Mouse (Mus musculus): ENCODE measurements around the gene Arfrp1. TPM values are rescaled to one million over a fixed set of nuclear protein-coding genes. Genes with fewer than 3 reads are reported as not detected.

Arfrp1 gene
- total RNA-seq (2021) = 10 to 100 TPM; 54.3 to 54.9 TPM

- intact Hi-C loops (cut with DNase I) = no loop called here
- peak; percentile 78 for DNase-seq (ENCODE audit: low spot score)
These were observed at the start of gene Arfrp1, which contains the start of gene Zgpat for GRCm38 (mm10) chr2:181364860-181365596. Gene Arfrp1, minus strand, starts transcription at chr2:181365404. Gene Zgpat, plus strand, starts transcription at chr2:181364928.

DNA sequence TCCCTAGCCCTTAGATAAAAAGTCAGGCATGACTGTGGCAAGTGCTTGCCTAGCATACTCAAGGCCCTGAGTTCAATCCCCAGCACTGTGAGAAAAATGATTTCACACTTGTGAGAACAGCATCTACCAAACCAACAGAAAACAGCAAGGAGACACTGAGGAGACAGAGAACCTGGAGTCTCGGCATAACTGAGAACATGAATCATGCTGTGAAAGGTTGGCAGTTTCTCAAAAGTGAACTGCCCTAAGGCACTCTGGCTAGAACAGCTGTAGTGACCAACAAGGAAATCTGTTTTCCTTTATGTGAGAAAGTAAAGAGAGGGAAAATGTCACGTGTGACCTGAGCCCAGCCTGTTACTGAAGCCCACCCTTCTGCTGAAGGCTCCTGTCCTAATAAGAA, 47.9 kb upstream of the Arfrp1 start:
- no peak for DNase-seq (ENCODE audit: low spot score)
- intact Hi-C loops (cut with DNase I) = loop anchor here (5.0 kb wide), 2 partner anchors 154 to 169 kb away; partner anchors contain the start of gene Uckl1

- intact Hi-C loops (cut with DNase I) = loop anchor here (1.0 to 5.0 kb wide), 3 partner anchors 86 to 171 kb away; partner anchors contain the start of genes Tpd52l2 and Uckl1
- peak; percentile 35 for DNase-seq (ENCODE audit: low spot score)
These were observed 45.7 kb upstream of the Arfrp1 start for GRCm38 (mm10) chr2:181410760-181411473.

- DNase-seq (ENCODE audit: low spot score) = no peak
- intact Hi-C loops (cut with DNase I) = loop anchor here (5.0 kb wide), 2 partner anchors 158 to 173 kb away; partner anchors contain the start of gene Uckl1
These were observed 44.4 kb upstream of the Arfrp1 start for GRCm38 (mm10) chr2:181409643-181410042.

GRCm38 (mm10) chr2:181403722-181404121, 38.5 kb upstream of the Arfrp1 start:
- DNase-seq (ENCODE audit: low spot score) = no peak
- intact Hi-C loops (cut with DNase I) = no loop called here

- intact Hi-C loops (cut with DNase I) = no loop called here
- DNase-seq (ENCODE audit: low spot score) = no peak
These were observed 36.3 kb upstream of the Arfrp1 start for GRCm38 (mm10) chr2:181401497-181401896.

GRCm38 (mm10) chr2:181397207-181397761, 32.1 kb upstream of the Arfrp1 start:
- intact Hi-C loops (cut with DNase I) = no loop called here
- no peak for DNase-seq (ENCODE audit: low spot score)

GRCm38 (mm10) chr2:181394086-181394485, 28.9 kb upstream of the Arfrp1 start:
- intact Hi-C loops (cut with DNase I) = loop anchor here (5.0 kb wide), 1 partner anchor 203 kb away; the partner anchor contains the start of gene Samd10
- no peak for DNase-seq (ENCODE audit: low spot score)

DNA sequence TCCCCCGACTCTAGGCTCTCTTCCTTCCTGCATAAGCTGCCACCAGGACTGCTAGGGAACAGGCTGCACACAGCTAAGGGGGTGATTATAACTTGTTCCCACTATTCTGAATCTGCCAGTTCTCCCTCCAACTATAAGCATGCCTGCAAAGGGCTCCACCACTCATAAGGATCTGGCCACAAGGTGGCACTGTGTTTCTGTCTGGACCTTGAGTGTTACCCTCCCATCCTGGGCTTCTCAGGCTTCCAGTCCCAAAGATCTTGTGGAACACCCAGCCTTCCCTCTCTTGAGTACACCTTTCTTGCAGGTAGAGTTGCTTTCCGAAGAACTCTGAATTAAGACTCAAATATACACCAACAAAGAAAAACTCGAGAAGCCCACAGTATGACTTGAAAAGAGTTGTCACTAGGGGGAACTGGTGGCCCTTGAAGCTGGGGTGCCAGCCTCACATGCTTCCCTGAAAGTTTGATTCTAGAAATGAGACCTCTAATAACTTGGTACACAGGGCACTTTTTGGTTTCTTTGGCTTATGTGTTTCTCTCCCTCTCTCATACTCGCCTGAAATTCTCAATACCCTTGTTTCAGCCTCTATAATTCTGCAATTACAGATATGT, 27.5 kb upstream of the Arfrp1 start:
- DNase-seq (ENCODE audit: low spot score) = peak; percentile 48

GRCm38 (mm10) chr2:181391541-181391940, 26.3 kb upstream of the Arfrp1 start:
- intact Hi-C loops (cut with DNase I) = loop anchor here (5.0 kb wide), 1 partner anchor 206 kb away; the partner anchor contains the start of gene Samd10
- DNase-seq (ENCODE audit: low spot score) = no peak

More for the DNA sequence above, 27.5 kb upstream of the Arfrp1 start:
- intact Hi-C loops (cut with DNase I) = loop anchor here (2.0 to 5.0 kb wide), 3 partner anchors 94 to 205 kb away; partner anchors contain the start of genes Samd10 and Tpd52l2

DNA sequence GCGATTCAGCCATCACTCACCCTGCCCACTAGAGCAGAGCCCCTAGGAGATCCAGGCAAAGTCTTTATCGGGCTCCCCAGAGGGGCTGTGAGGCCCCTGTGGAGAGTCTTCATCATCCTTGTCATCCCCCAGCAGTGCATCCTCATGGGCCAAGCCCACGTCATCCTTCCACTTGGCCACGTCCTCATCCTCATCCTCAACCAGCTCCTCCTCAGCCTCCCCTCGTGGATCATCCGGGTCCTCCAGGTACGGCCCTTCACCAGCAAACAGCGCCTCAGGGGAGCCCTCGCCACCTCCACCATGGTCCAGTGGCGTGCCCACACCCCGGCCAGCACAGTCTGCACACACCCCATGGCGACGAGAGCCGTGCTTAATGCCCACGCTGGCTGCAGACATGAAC, 25.8 kb upstream of the Arfrp1 start:
- intact Hi-C loops (cut with DNase I) = loop anchor here (5.0 kb wide), 1 partner anchor 206 kb away; the partner anchor contains the start of gene Samd10
- DNase-seq (ENCODE audit: low spot score) = no peak

DNA sequence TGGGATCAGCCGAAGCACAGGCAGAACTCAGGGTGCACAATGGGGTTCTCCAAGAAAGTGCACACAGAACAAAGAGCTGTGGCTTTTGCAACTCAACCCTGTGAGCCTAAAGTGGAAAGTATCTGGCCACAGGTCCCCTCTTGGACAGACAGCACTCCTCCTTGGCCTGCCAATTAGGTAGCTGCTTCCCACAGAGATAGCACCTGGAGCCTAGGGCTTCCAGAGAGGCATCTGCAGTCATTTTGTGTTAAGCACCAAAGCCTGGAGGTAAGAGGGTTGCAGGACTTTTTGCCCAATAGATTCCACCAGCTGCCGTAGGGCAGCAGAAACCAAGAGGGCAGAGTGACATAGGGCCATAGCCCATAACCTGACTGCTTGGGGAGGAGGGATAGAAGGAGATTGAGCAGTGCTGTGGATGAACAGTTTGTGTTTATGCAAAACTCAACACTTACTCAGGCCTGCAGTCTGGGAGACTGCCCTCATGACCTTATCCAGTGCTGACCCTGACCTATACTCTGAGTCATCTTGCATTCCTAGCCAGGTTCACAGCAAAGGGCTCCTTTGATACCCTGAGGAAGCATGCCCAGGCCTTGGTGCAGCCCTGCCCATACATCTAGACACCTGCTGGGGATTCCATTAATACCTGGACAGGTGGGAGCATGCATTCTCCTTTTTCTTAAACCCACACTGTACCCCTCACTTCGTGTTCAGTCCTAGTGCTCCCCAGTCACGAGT, 25.1 kb upstream of the Arfrp1 start:
- no peak for DNase-seq (ENCODE audit: low spot score)
- intact Hi-C loops (cut with DNase I) = loop anchor here (5.0 kb wide), 1 partner anchor 207 kb away; the partner anchor contains the start of gene Samd10

- DNase-seq (ENCODE audit: low spot score) = no peak
- intact Hi-C loops (cut with DNase I) = no loop called here
These were observed 21.5 kb upstream of the Arfrp1 start for GRCm38 (mm10) chr2:181386663-181387210.

DNA sequence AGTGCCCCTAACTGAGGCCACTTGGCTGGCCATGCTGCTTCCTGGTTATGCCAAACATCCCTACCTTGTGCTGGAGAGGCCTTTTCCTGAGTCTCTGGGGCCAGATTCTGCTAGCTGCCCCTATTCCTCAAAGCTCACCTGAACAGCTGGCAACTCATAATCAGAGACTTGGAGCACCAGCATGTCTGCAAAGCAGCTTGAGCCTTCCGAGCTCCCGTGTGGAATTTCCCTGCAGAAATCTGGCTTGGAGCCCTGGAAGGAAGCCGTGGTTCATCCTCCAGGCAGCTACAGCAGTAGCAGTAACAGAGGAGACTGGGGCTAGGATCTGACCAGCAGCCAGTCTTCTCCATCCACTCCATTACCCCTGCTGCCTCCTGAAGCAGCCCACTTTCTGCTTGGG, 20.7 kb upstream of the Arfrp1 start:
- intact Hi-C loops (cut with DNase I) = no loop called here
- DNase-seq (ENCODE audit: low spot score) = no peak

- DNase-seq (ENCODE audit: low spot score) = peak; percentile 58
- intact Hi-C loops (cut with DNase I) = no loop called here
These were observed 19.8 kb upstream of the Arfrp1 start for GRCm38 (mm10) chr2:181384919-181385391.

GRCm38 (mm10) chr2:181384463-181384862, 19.3 kb upstream of the Arfrp1 start:
- intact Hi-C loops (cut with DNase I) = no loop called here
- no peak for DNase-seq (ENCODE audit: low spot score)

- intact Hi-C loops (cut with DNase I) = no loop called here
- DNase-seq (ENCODE audit: low spot score) = no peak
These were observed 16.6 kb upstream of the Arfrp1 start for GRCm38 (mm10) chr2:181381631-181382306.

DNA sequence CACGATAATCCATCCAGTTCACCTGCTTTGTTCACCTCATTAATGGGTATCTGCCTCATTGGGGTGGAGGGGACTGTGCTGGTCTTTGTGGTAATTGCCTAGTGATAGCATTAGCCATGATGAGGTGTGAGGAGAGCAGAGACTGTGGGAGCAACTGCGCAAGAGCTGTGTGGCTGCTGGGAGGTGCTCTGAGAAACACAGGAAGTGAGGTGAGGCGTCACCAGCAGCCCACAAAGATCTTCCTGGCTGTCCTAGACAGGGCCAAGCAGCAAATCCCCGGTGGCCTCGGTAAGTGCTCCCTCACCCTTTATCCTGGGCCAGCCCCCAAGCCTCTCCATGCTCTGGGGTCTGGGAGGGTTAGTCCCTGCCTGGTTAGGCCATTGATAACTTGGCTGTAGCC, 15.9 kb upstream of the Arfrp1 start:
- DNase-seq (ENCODE audit: low spot score) = no peak
- intact Hi-C loops (cut with DNase I) = no loop called here
